Mouse (Mus musculus): ENCODE results near the gene Steap3.

GRCm38 (mm10) chr1:120245661-120246131 lies 26.8 kb downstream of the Steap3 start:
- no peak for TF ChIP-seq CTCF (IDR thresholded peaks at IDR 0.05)
- no peak for TF ChIP-seq EP300 (IDR thresholded peaks at IDR 0.05)
